Mouse (Mus musculus) liver, embryonic 14.5 days (tissue): Measurements from ENCODE around the gene Dnm1. TPM values are rescaled to one million over a fixed set of nuclear protein-coding genes. Genes with fewer than 3 reads are reported as not detected.
A peak's percentile ranks its signal among the peaks of the same experiment; 100 is the strongest.
"Not testable (repeated sequence)": the region's sequence is repeated elsewhere in the genome, so short reads cannot be mapped to it uniquely, and the experiment has no call there.

Source experiments
- ATAC-seq: fragments of 200-750 bp; cut with Nextera tagmentation; 2 replicates; pipeline ENCODE4 v1.8.0; 2017; ENCODE audit warnings: moderate number of reproducible peaks, mild to moderate bottlenecking, moderate library complexity; ENCODE audit not compliant: insufficient read depth
- DNase-seq, 3 experiments: peaks; one replicate each; pipeline ENCODE4 v3.0.0-alpha.2; 2012 to 2013; ENCODE audit warnings: low read depth in 3 of 3, low spot score in 3 of 3
- H3K27ac ChIP-seq: fragments of 300-500 bp; sonication (generic); 2 replicates; pipeline ENCODE4 v1.5.1; 2014; ENCODE audit warnings: moderate library complexity, mild to moderate bottlenecking, control low read depth, inconsistent platforms
- H3K27me3 ChIP-seq: fragments of 300-500 bp; sonication (generic); 2 replicates; pipeline ENCODE4 v1.6.1; 2014; ENCODE audit warnings: mild to moderate bottlenecking, low read length, moderate library complexity; ENCODE audit not compliant: control insufficient read depth, insufficient read depth
- H3K36me3 ChIP-seq: fragments of 300-500 bp; sonication (generic); replicated peaks from 2 replicates; pipeline ENCODE4 v1.6.1; 2014; ENCODE audit warnings: low read depth; ENCODE audit not compliant: control insufficient read depth, insufficient read depth
- H3K4me1 ChIP-seq, 2 experiments: fragments of 200-500 bp in 1 of 2; fragments of 300-500 bp in 1 of 2; sonication (generic) in 1 of 2; replicated peaks; 2 replicates each; pipeline ENCODE4 v1.6.1; 2012 to 2014; ENCODE audit warnings: antibody characterized with exemption in 1 of 2, inconsistent platforms in 1 of 2, low read length in 1 of 2; ENCODE audit not compliant: control insufficient read depth in 2 of 2, insufficient read depth in 2 of 2
- H3K4me2 ChIP-seq: fragments of 300-500 bp; sonication (generic); 2 replicates; pipeline ENCODE4 v1.6.1; 2014; ENCODE audit warnings: low read depth, mild to moderate bottlenecking, control low read depth, moderate library complexity
- H3K4me3 ChIP-seq, 2 experiments: fragments of 200-500 bp in 1 of 2; fragments of 300-500 bp in 1 of 2; sonication (generic) in 1 of 2; 2 replicates each; pipeline ENCODE4 v1.5.1; 2012 to 2014; ENCODE audit warnings: low read depth in 2 of 2, low read length in 2 of 2, mild to moderate bottlenecking in 2 of 2, control low read depth in 1 of 2, inconsistent platforms in 1 of 2, moderate library complexity in 1 of 2; ENCODE audit not compliant: insufficient read depth in 1 of 2
- H3K9ac ChIP-seq: fragments of 300-500 bp; sonication (generic); replicated peaks from 2 replicates; pipeline ENCODE4 v1.6.1; 2014; ENCODE audit warnings: mild to moderate bottlenecking, control low read depth, moderate library complexity
- H3K9me3 ChIP-seq: fragments of 300-500 bp; sonication (generic); 2 replicates; pipeline ENCODE4 v1.6.1; 2016; ENCODE audit warnings: low read length, mixed read lengths; ENCODE audit not compliant: control insufficient read depth
- CTCF ChIP-seq: IDR thresholded peaks from 2 replicates; pipeline ENCODE4 v1.5.1; 2016; ENCODE audit warnings: antibody characterized with exemption, low read depth, control low read depth
- EP300 ChIP-seq: IDR thresholded peaks from 2 replicates; pipeline ENCODE4 v1.6.1; 2016; ENCODE audit warnings: antibody characterized with exemption, low read depth
- WGBS: fragments of 180-500 bp; shearing (Covaris S2); extraction: QIAGEN DNeasy Blood & Tissue Kit; methylation state at CpG from one replicate; pipeline ENCODE4 v1.1.7; 2014; ENCODE audit not compliant: insufficient replicate concordance; 5-methylcytosine and 5-hydroxymethylcytosine counted together
- polyA plus RNA-seq, 2 experiments: library from polyadenylated mRNA; depleted of rRNA in 1 of 2; stranded (reverse) in 1 of 2; unstranded in 1 of 2; fragments of >200 nt; fragmentation: Nextera tagmentation in 1 of 2; extraction: Ambion mirVana in 1 of 2; gene quantifications; 2 replicates each; pipeline versions ENCODE4 v1.2.1 to v1.2.3; 2012 to 2014

The Dnm1 gene
- polyA plus RNA-seq, 2 experiments = 0.43 to 2.9 TPM

DNA sequence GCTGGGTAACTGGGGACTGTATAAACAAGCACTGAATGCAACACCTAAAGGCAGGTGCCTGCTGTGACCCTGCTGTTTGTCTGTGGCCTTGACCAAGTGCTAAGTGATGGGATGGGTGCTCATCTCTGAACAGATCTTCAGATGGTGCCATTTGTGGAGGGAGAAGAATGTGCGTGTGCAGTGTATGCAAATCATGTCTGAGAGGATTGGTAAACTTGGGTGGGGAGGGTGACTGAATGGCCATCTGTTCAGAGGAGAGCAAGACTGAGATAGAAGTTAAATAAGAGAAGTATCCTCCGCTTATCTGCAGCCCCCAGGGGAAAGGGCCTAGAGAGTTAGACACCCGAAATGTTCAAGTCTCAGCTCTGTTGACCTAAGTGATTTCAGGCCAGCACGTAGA, 53.7 kb downstream of the Dnm1 start:
- Histone ChIP-seq H3K27ac (no peak overlapping the region), H3K9me3 (no peaks in the 10 kb centered on the region), H3K4me1 (no peaks in the 10 kb centered on the region), H3K4me3 (no peak overlapping the region), H3K9ac (no peak overlapping the region), H3K4me2 (no peak overlapping the region), H3K36me3 (peaks cover 29% of the 10 kb centered on the region), H3K27me3 (no peaks in the 10 kb centered on the region)
- DNase-seq = no peak
- no peak for TF ChIP-seq EP300
- TF ChIP-seq CTCF = no peak
- WGBS = 70% methylated on average over 4 of the region's 4 CpGs
- no peak for ATAC-seq

DNA sequence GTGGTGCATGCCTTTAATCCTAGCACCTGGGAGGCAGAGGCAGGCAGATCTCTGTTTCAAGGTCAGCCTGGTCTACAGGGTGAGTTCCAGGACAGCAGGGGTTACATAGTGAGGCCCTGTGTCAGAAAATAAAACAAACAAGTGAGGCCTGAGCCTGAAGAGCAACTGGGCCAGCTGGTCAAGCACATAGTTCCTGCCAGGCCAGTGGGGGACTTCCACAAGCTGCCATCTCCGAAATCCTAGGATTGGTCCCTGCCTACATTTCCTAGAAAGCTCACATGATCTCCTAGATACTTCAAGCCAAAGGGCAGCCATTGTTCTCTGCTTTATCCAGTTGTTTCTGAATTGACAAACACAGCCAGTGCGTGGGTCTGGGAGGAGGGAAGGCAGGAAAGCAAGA, 57.3 kb downstream of the Dnm1 start:
- 92% methylated on average over 2 of the region's 2 CpGs for WGBS
- ATAC-seq = not testable (repeated sequence)
- H3K36me3 ChIP-seq = peaks cover 18% of the 10 kb centered on the region

DNA sequence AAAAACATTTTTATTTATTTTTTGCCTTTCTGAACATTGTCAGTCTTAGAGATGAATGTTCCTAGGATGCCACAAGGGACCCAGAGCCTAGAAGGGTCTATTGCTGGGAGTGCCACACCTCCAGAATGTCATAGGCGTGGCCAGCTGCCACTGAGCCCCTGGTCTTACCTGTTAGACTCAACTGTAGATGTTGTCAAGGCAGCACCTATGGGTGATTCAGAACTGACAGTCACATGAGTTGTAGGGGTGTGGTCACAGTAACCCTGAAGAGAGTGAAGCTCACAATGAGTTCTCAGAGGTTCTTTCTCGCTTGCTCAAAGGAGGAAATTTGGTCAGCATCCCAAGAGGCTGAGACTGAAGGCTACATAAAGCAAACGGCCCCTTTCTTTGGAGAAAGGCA, 57.9 kb downstream of the Dnm1 start:
- Histone ChIP-seq H3K4me2 (no peak overlapping the region), H3K9me3 (no peaks in the 10 kb centered on the region), H3K4me1 (no peaks in the 10 kb centered on the region), H3K36me3 (peaks cover 18% of the 10 kb centered on the region), H3K27ac (no peak overlapping the region), H3K27me3 (no peaks in the 10 kb centered on the region), H3K4me3 (no peak overlapping the region), H3K9ac (no peak overlapping the region)
- no peak for DNase-seq
- ATAC-seq = no peak
- TF ChIP-seq EP300 = no peak
- no peak for TF ChIP-seq CTCF
- 68% methylated on average over 3 of the region's 3 CpGs for WGBS

More for the DNA sequence above, 57.3 kb downstream of the Dnm1 start:
- H3K4me2 ChIP-seq, H3K9ac ChIP-seq, H3K27ac ChIP-seq, H3K4me1 ChIP-seq, H3K4me3 ChIP-seq, H3K9me3 ChIP-seq, H3K27me3 ChIP-seq, DNase-seq: not testable (repeated sequence)

DNA sequence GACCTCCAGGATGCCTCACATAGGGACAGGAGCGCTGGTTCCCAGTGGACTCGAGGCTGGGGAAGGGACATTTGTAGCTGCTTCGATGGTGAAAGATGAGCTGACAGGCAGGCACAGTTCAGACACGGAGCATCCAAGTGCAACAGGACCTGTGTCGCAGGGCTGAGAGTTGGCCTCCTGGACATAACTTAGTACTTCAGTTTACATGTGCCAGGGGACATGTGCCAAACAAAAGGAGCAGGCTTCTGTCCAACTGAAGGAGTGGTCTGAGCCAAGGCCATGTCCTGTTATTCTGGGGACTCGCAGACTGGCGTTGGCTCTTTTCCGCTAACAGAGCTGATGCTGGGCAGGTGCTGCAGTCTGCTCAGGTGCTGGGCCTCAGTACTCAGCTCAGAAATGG, 58.8 kb downstream of the Dnm1 start:
- no peak for ATAC-seq
- H3K4me3 ChIP-seq = no peak overlapping the region
- H3K27me3 ChIP-seq = no peaks in the 10 kb centered on the region
- DNase-seq = no peak
- WGBS = 87% methylated on average over 8 of the region's 8 CpGs
- TF ChIP-seq CTCF (no peak), EP300 (no peak)
- no peak overlapping the region for H3K4me2 ChIP-seq
- no peak overlapping the region for H3K9ac ChIP-seq
- H3K4me1 ChIP-seq = peaks cover under 1 to 2% of the 10 kb centered on the region in 2 experiments
- H3K27ac ChIP-seq = no peak overlapping the region
- no peaks in the 10 kb centered on the region for H3K9me3 ChIP-seq
- H3K36me3 ChIP-seq = peaks cover 15% of the 10 kb centered on the region

DNA sequence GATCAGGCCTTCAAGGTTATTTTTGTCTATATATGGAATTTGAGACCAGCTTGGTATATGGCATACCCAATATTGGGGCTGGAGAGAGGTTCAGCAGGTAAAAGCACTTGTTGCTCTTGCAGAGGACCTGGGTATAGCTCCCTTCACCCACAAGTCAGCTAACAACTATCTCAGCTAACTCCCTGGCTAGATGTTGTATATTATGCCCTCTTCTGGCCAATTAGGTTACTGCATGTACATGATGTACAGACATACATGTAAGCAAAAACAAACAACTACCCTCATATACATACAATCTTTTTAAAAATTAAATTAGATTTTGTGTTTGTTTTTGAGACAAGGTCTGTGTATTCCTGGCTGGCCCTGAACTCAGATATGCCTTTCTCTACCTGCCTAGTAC, 63.6 kb downstream of the Dnm1 start:
- no peak for ATAC-seq
- no peaks in the 10 kb centered on the region for H3K27me3 ChIP-seq
- H3K36me3 ChIP-seq = no peaks in the 10 kb centered on the region
- DNase-seq = peak; percentile 58 to 62 (median 60)
- H3K4me1 ChIP-seq = peaks cover 6 to 13% of the 10 kb centered on the region in 2 experiments
- TF ChIP-seq CTCF (peak; percentile 73), EP300 (no peak)
- H3K9me3 ChIP-seq = no peaks in the 10 kb centered on the region
- H3K4me2 ChIP-seq = peak overlapping the region; percentile 97
- no peak overlapping the region for H3K9ac ChIP-seq
- H3K27ac ChIP-seq = no peak overlapping the region
- H3K4me3 ChIP-seq = peak overlapping the region; percentile 84; a peak in 3 of 4 replicates
